Mouse (Mus musculus) limb, embryonic 15.5 days (tissue): ENCODE data around the gene Adam19. TPM values are rescaled to one million over a fixed set of nuclear protein-coding genes. Genes with fewer than 3 reads are reported as not detected.

Experiments used
- ATAC-seq: fragments of 200-750 bp; cut with Nextera tagmentation; 2 replicates; pipeline ENCODE4 v1.8.0; 2017; ENCODE audit warnings: low read depth, moderate TSS enrichment; ENCODE audit not compliant: insufficient number of reproducible peaks, low FRiP score, low TSS enrichment
- H3K27ac ChIP-seq: fragments of 300-500 bp; sonication (generic); 2 replicates; pipeline ENCODE4 v1.5.1; 2015; ENCODE audit warnings: moderate library complexity, mild to moderate bottlenecking, inconsistent platforms
- H3K27me3 ChIP-seq: fragments of 300-500 bp; sonication (generic); 2 replicates; pipeline ENCODE4 v1.6.1; 2015; ENCODE audit warnings: inconsistent platforms
- H3K36me3 ChIP-seq: fragments of 300-500 bp; sonication (generic); 2 replicates; pipeline ENCODE4 v1.6.1; 2015; ENCODE audit warnings: inconsistent platforms
- H3K4me1 ChIP-seq: fragments of 300-500 bp; sonication (generic); 2 replicates; pipeline ENCODE4 v1.6.1; 2015; ENCODE audit warnings: inconsistent platforms
- H3K4me2 ChIP-seq: fragments of 300-500 bp; sonication (generic); 2 replicates; pipeline ENCODE4 v1.6.1; 2015; ENCODE audit warnings: mild to moderate bottlenecking, inconsistent platforms
- H3K4me3 ChIP-seq: fragments of 300-500 bp; sonication (generic); 2 replicates; pipeline ENCODE4 v1.5.1; 2015; ENCODE audit warnings: mild to moderate bottlenecking, inconsistent platforms
- H3K9ac ChIP-seq: fragments of 300-500 bp; sonication (generic); 2 replicates; pipeline ENCODE4 v1.6.1; 2015; ENCODE audit warnings: inconsistent platforms
- H3K9me3 ChIP-seq: fragments of 300-500 bp; sonication (generic); 2 replicates; pipeline ENCODE4 v1.6.1; 2016; ENCODE audit warnings: inconsistent platforms
- WGBS: fragments of 180-500 bp; shearing (Covaris S2); methylation state at CpG from one replicate; pipeline ENCODE4 v1.1.7; 2015; 5-methylcytosine and 5-hydroxymethylcytosine counted together
- polyA plus RNA-seq: library from polyadenylated mRNA; unstranded; fragments of >200 nt; fragmentation: Nextera tagmentation; extraction: Ambion mirVana; gene quantifications from 2 replicates; pipeline ENCODE4 v1.2.1, GENCODE M21; 2015

Adam19 gene
- polyA plus RNA-seq, 1 experiment from 2014 or later, result 12.2 TPM

- no peak overlapping the region for H3K4me2 ChIP-seq
- H3K27ac ChIP-seq, result no peak overlapping the region
- H3K4me3 ChIP-seq, result no peak overlapping the region
- H3K9me3 ChIP-seq, result no peaks in the 10 kb centered on the region
- no peaks in the 10 kb centered on the region for H3K27me3 ChIP-seq
- H3K36me3 ChIP-seq, result peaks cover 41% of the 10 kb centered on the region
- 66% methylated on average over 15 of the region's 15 CpGs for WGBS
- H3K9ac ChIP-seq, result no peak overlapping the region
- peak; percentile 55; the same call in 1 of the 2 replicates for ATAC-seq
- H3K4me1 ChIP-seq, result no peaks in the 10 kb centered on the region
Measured at GRCm38 (mm10) chr11:46127621-46128547, 72.1 kb downstream of the Adam19 start.

DNA sequence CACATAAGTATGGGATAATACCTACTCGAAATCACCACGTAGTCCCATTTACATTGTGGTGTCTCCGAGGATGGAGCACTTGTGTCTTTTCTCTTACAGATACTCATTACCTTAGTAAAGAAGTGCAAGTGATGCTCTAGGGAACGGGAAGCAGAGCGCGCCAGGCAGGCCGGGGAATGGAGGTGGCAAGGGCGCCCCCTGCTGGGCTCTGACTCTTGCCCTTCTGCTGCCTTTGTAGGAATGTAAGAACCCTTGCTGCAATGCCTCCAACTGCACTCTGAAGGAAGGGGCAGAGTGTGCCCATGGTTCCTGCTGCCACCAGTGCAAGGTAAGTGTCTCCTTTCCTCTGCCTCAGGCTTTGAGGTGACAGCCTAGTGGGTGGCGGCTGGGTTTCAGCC, 72.8 kb downstream of the Adam19 start:
- peaks cover 37% of the 10 kb centered on the region for H3K36me3 ChIP-seq
- 75% methylated on average over 9 of the region's 9 CpGs for WGBS
- no peak overlapping the region for H3K9ac ChIP-seq
- no peaks in the 10 kb centered on the region for H3K27me3 ChIP-seq
- no peak overlapping the region for H3K4me3 ChIP-seq
- no peak overlapping the region for H3K4me2 ChIP-seq
- no peaks in the 10 kb centered on the region for H3K9me3 ChIP-seq
- H3K27ac ChIP-seq, result no peak overlapping the region
- H3K4me1 ChIP-seq, result no peaks in the 10 kb centered on the region
- no peak for ATAC-seq

DNA sequence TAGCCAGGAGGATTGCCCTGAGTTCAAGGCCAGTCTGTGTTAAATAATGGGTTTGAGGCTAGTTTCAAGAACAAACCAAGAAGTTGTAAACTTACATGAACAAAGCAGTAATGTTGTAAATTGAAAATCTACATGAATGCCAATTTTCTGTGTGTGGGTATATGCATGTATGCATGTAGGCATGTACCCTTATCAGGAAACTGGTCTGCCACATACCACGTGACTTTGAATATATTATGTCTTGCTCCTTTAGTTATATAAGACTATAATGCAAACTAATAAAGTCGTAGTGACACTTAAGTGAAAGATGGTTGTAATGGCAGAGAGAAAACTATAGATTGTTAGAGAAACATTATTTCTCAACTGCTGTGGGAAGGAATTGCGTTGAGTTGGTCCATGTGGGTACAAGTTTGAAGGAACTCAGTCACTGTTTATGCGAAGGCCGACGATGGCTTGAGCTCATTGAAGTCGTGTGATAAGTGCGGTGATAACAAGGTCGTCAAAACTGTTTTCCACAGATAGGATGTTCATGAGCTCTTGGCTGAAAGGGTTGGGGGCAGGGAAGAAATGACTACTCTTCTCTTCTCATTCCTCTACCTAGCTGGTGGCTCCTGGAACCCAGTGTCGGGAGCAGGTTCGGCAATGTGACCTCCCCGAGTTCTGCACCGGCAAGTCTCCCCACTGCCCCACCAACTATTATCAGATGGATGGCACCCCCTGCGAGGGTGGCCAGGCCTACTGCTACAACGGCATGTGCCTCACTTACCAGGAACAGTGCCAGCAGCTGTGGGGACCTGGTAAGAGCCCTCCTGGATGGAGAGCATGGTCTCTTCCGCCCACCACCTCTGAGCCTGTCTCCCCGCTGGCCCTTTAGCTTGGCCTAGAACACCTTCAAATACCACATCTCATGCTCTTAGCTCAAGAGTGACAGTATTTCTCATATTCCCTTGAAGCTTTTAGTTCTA, 75.5 kb downstream of the Adam19 start:
- H3K4me1 ChIP-seq, result no peaks in the 10 kb centered on the region
- WGBS, result 93% methylated on average over 17 of the region's 17 CpGs
- H3K27ac ChIP-seq, result no peak overlapping the region
- no peak overlapping the region for H3K4me3 ChIP-seq
- H3K9me3 ChIP-seq, result no peaks in the 10 kb centered on the region
- H3K36me3 ChIP-seq, result peaks cover 44% of the 10 kb centered on the region
- no peak overlapping the region for H3K9ac ChIP-seq
- no peak for ATAC-seq
- no peaks in the 10 kb centered on the region for H3K27me3 ChIP-seq
- H3K4me2 ChIP-seq, result no peak overlapping the region

GRCm38 (mm10) chr11:46134899-46135298, 79.1 kb downstream of the Adam19 start:
- Histone ChIP-seq H3K9ac (no peak overlapping the region), H3K27me3 (no peaks in the 10 kb centered on the region), H3K27ac (no peak overlapping the region), H3K4me3 (no peak overlapping the region), H3K4me2 (no peak overlapping the region), H3K36me3 (peaks cover 62% of the 10 kb centered on the region), H3K4me1 (no peaks in the 10 kb centered on the region), H3K9me3 (no peaks in the 10 kb centered on the region)
- no peak for ATAC-seq
- WGBS, result 88% methylated on average over 2 of the region's 2 CpGs

DNA sequence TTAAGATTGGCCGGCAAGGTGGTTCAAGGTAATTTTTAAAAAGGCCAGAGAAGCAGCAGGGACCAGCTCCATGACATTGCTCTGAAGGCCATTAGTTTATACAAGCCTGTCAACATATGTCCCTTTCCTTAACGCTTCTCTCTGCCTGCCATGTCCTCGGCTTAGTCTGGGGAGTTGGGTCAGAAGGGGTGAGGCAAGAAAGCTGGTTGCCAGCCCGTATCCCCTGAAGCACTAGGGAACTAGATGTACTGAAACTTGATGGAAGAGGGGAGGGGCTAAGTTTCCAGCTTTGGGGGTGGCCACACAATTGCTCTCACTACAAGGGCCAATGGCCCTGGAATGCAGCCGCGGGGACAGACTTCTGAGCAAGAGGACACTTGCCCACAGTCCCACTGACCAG, 87.5 kb downstream of the Adam19 start:
- 78% methylated on average over 6 of the region's 6 CpGs for WGBS

GRCm38 (mm10) chr11:46145163-46145875, 89.5 kb downstream of the Adam19 start:
- Histone ChIP-seq H3K9ac (no peak overlapping the region), H3K4me2 (no peak overlapping the region), H3K4me3 (no peak overlapping the region), H3K36me3 (peaks cover 27% of the 10 kb centered on the region), H3K9me3 (no peaks in the 10 kb centered on the region), H3K27ac (no peak overlapping the region), H3K4me1 (no peaks in the 10 kb centered on the region), H3K27me3 (no peaks in the 10 kb centered on the region)
- WGBS, result 88% methylated on average over 11 of the region's 11 CpGs
- ATAC-seq, result no peak

More for the DNA sequence above, 87.5 kb downstream of the Adam19 start:
- H3K4me1 ChIP-seq, result no peaks in the 10 kb centered on the region
- peaks cover 46% of the 10 kb centered on the region for H3K36me3 ChIP-seq
- no peaks in the 10 kb centered on the region for H3K27me3 ChIP-seq
- H3K4me2 ChIP-seq, result no peak overlapping the region
- no peak overlapping the region for H3K9ac ChIP-seq
- no peak overlapping the region for H3K27ac ChIP-seq
- no peaks in the 10 kb centered on the region for H3K9me3 ChIP-seq
- no peak for ATAC-seq
- no peak overlapping the region for H3K4me3 ChIP-seq

DNA sequence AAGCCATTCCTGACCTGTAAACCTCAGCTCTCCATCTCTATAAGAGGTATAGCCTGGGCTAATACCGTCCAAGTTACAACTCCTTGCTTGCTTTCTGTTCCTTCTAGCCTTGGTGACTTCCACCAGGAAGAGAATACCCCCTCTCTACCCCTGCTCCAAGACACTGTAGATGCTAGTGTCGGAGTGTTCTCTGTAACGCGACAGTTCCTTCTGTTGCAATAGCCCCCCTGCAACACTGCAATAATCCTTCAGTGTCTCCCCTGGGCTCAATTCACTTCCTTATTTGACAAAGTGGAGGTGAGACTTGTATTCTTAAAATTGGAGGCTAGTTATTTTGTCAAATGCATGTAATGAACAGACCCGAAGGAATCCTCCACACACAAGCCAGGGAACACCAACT, 90.8 kb downstream of the Adam19 start:
- Histone ChIP-seq H3K4me2 (no peak overlapping the region), H3K27ac (no peak overlapping the region), H3K4me3 (no peak overlapping the region), H3K4me1 (no peaks in the 10 kb centered on the region), H3K9me3 (no peaks in the 10 kb centered on the region), H3K27me3 (no peaks in the 10 kb centered on the region), H3K9ac (no peak overlapping the region), H3K36me3 (peaks cover 24% of the 10 kb centered on the region)
- 89% methylated on average over 5 of the region's 5 CpGs for WGBS
- ATAC-seq, result no peak

GRCm38 (mm10) chr11:46156945-46157344, 101.2 kb downstream of the Adam19 start:
- H3K36me3 ChIP-seq, result no peaks in the 10 kb centered on the region
- H3K27me3 ChIP-seq, result no peaks in the 10 kb centered on the region
- H3K4me2 ChIP-seq, result no peak overlapping the region
- H3K4me3 ChIP-seq, result no peak overlapping the region
- no peaks in the 10 kb centered on the region for H3K9me3 ChIP-seq
- no peak overlapping the region for H3K27ac ChIP-seq
- no peak for ATAC-seq
- WGBS, result 83% methylated on average over 8 of the region's 8 CpGs
- no peaks in the 10 kb centered on the region for H3K4me1 ChIP-seq
- no peak overlapping the region for H3K9ac ChIP-seq

GRCm38 (mm10) chr11:46157462-46157861, 101.7 kb downstream of the Adam19 start:
- no peaks in the 10 kb centered on the region for H3K36me3 ChIP-seq
- no peak overlapping the region for H3K27ac ChIP-seq
- no peaks in the 10 kb centered on the region for H3K4me1 ChIP-seq
- H3K27me3 ChIP-seq, result no peaks in the 10 kb centered on the region
- H3K9ac ChIP-seq, result no peak overlapping the region
- no peak overlapping the region for H3K4me2 ChIP-seq
- ATAC-seq, result no peak
- no peaks in the 10 kb centered on the region for H3K9me3 ChIP-seq
- H3K4me3 ChIP-seq, result no peak overlapping the region

- 2% methylated on average over 40 of the region's 40 CpGs for WGBS
- peak within 1 kb of the TSS; percentile 47; the same call in 1 of the 2 replicates for H3K27ac ChIP-seq
- peak within 1 kb of the TSS; percentile 46 for H3K4me3 ChIP-seq
- ATAC-seq, result no peak
- peaks cover 16% of the 10 kb centered on the region for H3K27me3 ChIP-seq
- H3K9ac ChIP-seq, result peak within 1 kb of the TSS; percentile 35
- H3K4me1 ChIP-seq, result peaks cover 8% of the 10 kb centered on the region
- H3K36me3 ChIP-seq, result no peaks in the 10 kb centered on the region
- no peaks in the 10 kb centered on the region for H3K9me3 ChIP-seq
- peak within 1 kb of the TSS; percentile 82 for H3K4me2 ChIP-seq
Measured at GRCm38 (mm10) chr11:46165866-46166585, 110.2 kb downstream of the Adam19 start, which contains the start of gene Nipal4. Nipal4 (minus strand) TSS chr11:46166508.

DNA sequence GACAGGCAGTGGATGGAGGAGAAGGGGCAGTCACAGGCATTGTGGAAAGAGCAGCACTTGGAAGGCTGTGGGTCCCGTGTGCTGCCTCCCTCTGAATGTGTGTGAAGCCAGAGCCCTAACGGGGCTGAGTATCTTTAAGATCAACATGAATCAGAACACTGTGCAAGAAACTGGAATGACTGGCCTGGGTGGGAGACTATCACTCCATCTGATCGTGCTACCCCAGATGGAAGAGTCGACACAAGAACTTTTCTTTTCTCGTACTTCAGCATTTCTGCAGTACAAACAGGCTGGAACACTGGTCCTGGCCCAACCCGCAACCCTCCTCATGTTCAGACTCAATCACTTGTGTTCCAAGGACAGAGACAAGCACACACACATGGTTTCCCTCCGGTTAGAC, 112.7 kb downstream of the Adam19 start:
- Histone ChIP-seq H3K9ac (no peak overlapping the region), H3K27ac (no peak overlapping the region), H3K4me3 (no peak overlapping the region), H3K4me2 (no peak overlapping the region), H3K4me1 (peaks cover 8% of the 10 kb centered on the region), H3K27me3 (peaks cover 16% of the 10 kb centered on the region), H3K9me3 (no peaks in the 10 kb centered on the region), H3K36me3 (no peaks in the 10 kb centered on the region)
- WGBS, result 80% methylated on average over 7 of the region's 7 CpGs
- no peak for ATAC-seq
